Mouse (Mus musculus) MEL (cell line): ENCODE measurements around the gene Galnt2. TPM values are rescaled to one million over a fixed set of nuclear protein-coding genes. Genes with fewer than 3 reads are reported as not detected.

Experiments
- DNase-seq: peaks from one replicate; pipeline ENCODE4 v3.0.0; 2011; ENCODE audit warnings: low read depth, low spot score
- H3K27ac ChIP-seq: 2 replicates; pipeline ENCODE4 v1.5.1; 2012; ENCODE audit warnings: low read depth, mild to moderate bottlenecking, control low read depth, low read length, moderate library complexity; ENCODE audit not compliant: control insufficient read depth
- H3K27me3 ChIP-seq, 2 experiments: fragments of 150-350 bp in 1 of 2; sonication (generic) in 1 of 2; 2 replicates each; pipeline ENCODE4 v1.6.1; 2012; ENCODE audit warnings: low read length in 2 of 2, mild to moderate bottlenecking in 2 of 2, improper control_type of control experiment in 1 of 2, moderate library complexity in 1 of 2; ENCODE audit not compliant: insufficient read depth in 2 of 2, control insufficient read depth in 1 of 2
- H3K36me3 ChIP-seq, 2 experiments: 2 replicates each; pipeline ENCODE4 v1.6.1; 2012 to 2014; ENCODE audit warnings: low read length in 2 of 2, improper control_type of control experiment in 1 of 2, inconsistent platforms in 1 of 2, mild to moderate bottlenecking in 1 of 2; ENCODE audit not compliant: insufficient read depth in 2 of 2, control insufficient read depth in 1 of 2
- H3K4me1 ChIP-seq, 2 experiments: fragments of 150-350 bp in 1 of 2; sonication (generic) in 1 of 2; 2 replicates each; pipeline ENCODE4 v1.6.1; 2012; ENCODE audit warnings: low read length in 2 of 2, improper control_type of control experiment in 1 of 2, mild to moderate bottlenecking in 1 of 2; ENCODE audit not compliant: insufficient read depth in 2 of 2, control insufficient read depth in 1 of 2
- H3K4me3 ChIP-seq, 2 experiments: fragments of 150-350 bp in 1 of 2; sonication (generic) in 1 of 2; 2 replicates each; pipeline ENCODE4 v1.5.1; 2012; ENCODE audit warnings: low read depth in 2 of 2, low read length in 2 of 2, mild to moderate bottlenecking in 2 of 2, moderate library complexity in 2 of 2, control low read depth in 1 of 2, improper control_type of control experiment in 1 of 2; ENCODE audit not compliant: control insufficient read depth in 1 of 2, insufficient read depth in 1 of 2
- H3K79me2 ChIP-seq: 2 replicates; pipeline ENCODE4 v1.6.1; 2012; ENCODE audit warnings: mild to moderate bottlenecking, low read length, moderate library complexity; ENCODE audit not compliant: control insufficient read depth, poor library complexity, insufficient read depth
- H3K9ac ChIP-seq: 2 replicates; pipeline ENCODE4 v1.6.1; 2012; ENCODE audit warnings: low read depth, mild to moderate bottlenecking, control low read depth, low read length, moderate library complexity; ENCODE audit not compliant: control insufficient read depth, poor library complexity, severe bottlenecking
- H3K9me3 ChIP-seq: fragments of 150-350 bp; sonication (generic); replicated peaks from 2 replicates; pipeline ENCODE4 v1.6.1; 2012; ENCODE audit warnings: mild to moderate bottlenecking, low read length, improper control_type of control experiment, moderate library complexity; ENCODE audit not compliant: insufficient read depth
- BHLHE40 ChIP-seq: IDR thresholded peaks from 2 replicates; pipeline ENCODE4 v1.6.1; 2012; ENCODE audit warnings: low read depth, mild to moderate bottlenecking, inconsistent platforms, low read length, improper control_type of control experiment, borderline replicate concordance
- CHD1 ChIP-seq: IDR thresholded peaks from 2 replicates; pipeline ENCODE4 v1.6.1; 2012; ENCODE audit warnings: low read depth, mild to moderate bottlenecking, inconsistent platforms, low read length, improper control_type of control experiment
- CHD2 ChIP-seq: IDR thresholded peaks from 2 replicates; pipeline ENCODE4 v1.6.1; 2011; ENCODE audit warnings: low read length, improper control_type of control experiment
- CTCF ChIP-seq, 3 experiments: IDR thresholded peaks in 2 of 3; conservative IDR thresholded peaks in 1 of 3; 2 replicates each; pipeline ENCODE4 v1.5.1; 2011 to 2012; ENCODE audit warnings: low read length in 3 of 3, low read depth in 2 of 3, mild to moderate bottlenecking in 2 of 3, improper control_type of control experiment in 1 of 3, inconsistent platforms in 1 of 3, mixed read lengths in 1 of 3, moderate library complexity in 1 of 3; ENCODE audit not compliant: control insufficient read depth in 1 of 3, insufficient read depth in 1 of 3, poor library complexity in 1 of 3, severe bottlenecking in 1 of 3
- EP300 ChIP-seq, 2 experiments: IDR thresholded peaks; 2 replicates each; pipeline ENCODE4 v1.6.1; 2011; ENCODE audit warnings: improper control_type of control experiment in 2 of 2, low read length in 2 of 2, low read depth in 1 of 2, mild to moderate bottlenecking in 1 of 2
- GABPA ChIP-seq: IDR thresholded peaks from 2 replicates; pipeline ENCODE4 v1.6.1; 2012; ENCODE audit warnings: low read depth, mild to moderate bottlenecking, inconsistent platforms, low read length, improper control_type of control experiment, moderate library complexity
- HCFC1 ChIP-seq: IDR thresholded peaks from 2 replicates; pipeline ENCODE4 v1.6.1; 2012; ENCODE audit warnings: low read depth, mild to moderate bottlenecking, inconsistent platforms, low read length, improper control_type of control experiment, moderate library complexity
- KAT2A ChIP-seq: conservative IDR thresholded peaks from 2 replicates; pipeline ENCODE4 v1.6.1; 2012; ENCODE audit warnings: low read depth, low read length, improper control_type of control experiment, inconsistent platforms
- MAFK ChIP-seq: IDR thresholded peaks from 2 replicates; pipeline ENCODE4 v1.6.1; 2011; ENCODE audit warnings: low read depth, mild to moderate bottlenecking, low read length, improper control_type of control experiment, borderline replicate concordance
- MXI1 ChIP-seq: IDR thresholded peaks from 2 replicates; pipeline ENCODE4 v1.6.1; 2011; ENCODE audit warnings: mild to moderate bottlenecking, low read depth, low read length, improper control_type of control experiment
- MYB ChIP-seq: IDR thresholded peaks from 2 replicates; pipeline ENCODE4 v1.6.1; 2011; ENCODE audit warnings: mild to moderate bottlenecking, low read depth, low read length, improper control_type of control experiment
- MYC ChIP-seq: IDR thresholded peaks from 2 replicates; pipeline ENCODE4 v1.6.1; 2011; ENCODE audit warnings: low read depth, mild to moderate bottlenecking, low read length, improper control_type of control experiment, moderate library complexity
- NELFE ChIP-seq: IDR thresholded peaks from 2 replicates; pipeline ENCODE4 v1.6.1; 2011; ENCODE audit warnings: low read depth, low read length, improper control_type of control experiment
- NRF1 ChIP-seq: IDR thresholded peaks from 2 replicates; pipeline ENCODE4 v1.6.1; 2014; ENCODE audit warnings: low read depth, mild to moderate bottlenecking, inconsistent platforms, low read length, improper control_type of control experiment, moderate library complexity; ENCODE audit not compliant: poor library complexity, insufficient read depth, severe bottlenecking
- POLR2AphosphoS2 ChIP-seq: IDR thresholded peaks from 2 replicates; pipeline ENCODE4 v1.6.1; 2011; ENCODE audit warnings: low read length, improper control_type of control experiment
- RAD21 ChIP-seq: IDR thresholded peaks from 2 replicates; pipeline ENCODE4 v1.6.1; 2011; ENCODE audit warnings: mild to moderate bottlenecking, low read depth, low read length, improper control_type of control experiment
- RCOR1 ChIP-seq: IDR thresholded peaks from 2 replicates; pipeline ENCODE4 v1.6.1; 2012; ENCODE audit warnings: low read depth, mild to moderate bottlenecking, inconsistent platforms, low read length, improper control_type of control experiment
- SMC3 ChIP-seq: IDR thresholded peaks from 2 replicates; pipeline ENCODE4 v1.6.1; 2011; ENCODE audit warnings: low read depth, low read length, improper control_type of control experiment
- TBP ChIP-seq: IDR thresholded peaks from 2 replicates; pipeline ENCODE4 v1.8.0; 2011; ENCODE audit warnings: low read depth, low read length, improper control_type of control experiment
- TCF12 ChIP-seq: IDR thresholded peaks from 2 replicates; pipeline ENCODE4 v1.6.1; 2014; ENCODE audit warnings: low read depth, mild to moderate bottlenecking, inconsistent platforms, low read length, improper control_type of control experiment, moderate library complexity
- USF2 ChIP-seq, 2 experiments: IDR thresholded peaks; 2 replicates each; pipeline ENCODE4 v1.6.1; 2011 to 2012; ENCODE audit warnings: improper control_type of control experiment in 2 of 2, low read length in 2 of 2, borderline replicate concordance in 1 of 2, inconsistent platforms in 1 of 2, low read depth in 1 of 2, mild to moderate bottlenecking in 1 of 2; ENCODE audit not compliant: insufficient read depth in 1 of 2
- ZC3H11A ChIP-seq: IDR thresholded peaks from 2 replicates; pipeline ENCODE4 v1.6.1; 2012; ENCODE audit warnings: low read depth, mild to moderate bottlenecking, inconsistent platforms, low read length, improper control_type of control experiment
- ZKSCAN1 ChIP-seq: IDR thresholded peaks from 2 replicates; pipeline ENCODE4 v1.6.1; 2012; ENCODE audit warnings: low read depth, mild to moderate bottlenecking, inconsistent platforms, low read length, improper control_type of control experiment, moderate library complexity
- ZNF384 ChIP-seq: IDR thresholded peaks from 2 replicates; pipeline ENCODE4 v1.6.1; 2012; ENCODE audit warnings: low read depth, mild to moderate bottlenecking, inconsistent platforms, low read length, improper control_type of control experiment
- polyA plus RNA-seq, 2 experiments: library from polyadenylated mRNA; stranded (reverse) in 1 of 2; unstranded in 1 of 2; fragments of >175 nt in 1 of 2; fragments of >200 nt in 1 of 2; gene quantifications; 2 replicates each; pipeline versions ENCODE4 v1.2.1 to v1.2.4; 2012; ENCODE audit warnings: low replicate concordance in 2 of 2, low read depth in 1 of 2; ENCODE audit not compliant: insufficient read length in 2 of 2, insufficient read depth in 1 of 2, missing spikeins in 1 of 2
- total RNA-seq: library from RNA; depleted of rRNA; stranded (reverse); fragments of 300-350 nt; gene quantifications from 2 replicates; pipeline ENCODE4 v1.2.3, GENCODE M21; 2012

Galnt2 gene
- total and polyA plus RNA-seq, 3 experiments: 12.0 to 14.5 TPM; not detected in 1

DNA sequence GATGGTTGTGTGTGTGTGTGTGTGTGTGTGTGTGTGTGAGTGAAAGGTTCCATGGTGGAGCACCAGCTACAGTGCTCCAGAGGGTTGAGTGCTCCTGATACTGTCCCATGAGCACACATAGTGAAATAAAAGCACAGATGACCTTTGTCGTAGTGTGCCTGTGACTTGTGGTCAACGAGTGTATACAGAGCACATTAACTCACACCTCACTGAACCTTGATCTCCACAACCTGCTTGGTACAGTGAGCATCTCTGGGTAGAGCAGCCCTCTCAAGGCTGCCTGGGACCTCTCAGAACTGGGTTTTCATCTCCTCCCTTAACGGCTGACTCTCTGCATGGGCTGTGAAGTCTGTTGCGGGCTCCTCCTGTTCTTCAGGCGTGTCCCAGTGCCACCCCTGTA is 60.5 kb downstream of the Galnt2 start:
- Histone ChIP-seq H3K4me3 (no peak overlapping the region), H3K36me3 (no peaks in the 10 kb centered on the region), H3K79me2 (no peaks in the 10 kb centered on the region), H3K9me3 (no peaks in the 10 kb centered on the region), H3K27ac (no peak overlapping the region), H3K4me1 (no peaks in the 10 kb centered on the region), H3K9ac (no peak overlapping the region), H3K27me3 (no peaks in the 10 kb centered on the region)
- TF ChIP-seq EP300 (IDR thresholded peaks at IDR 0.05; ENCODE audit: low read depth in 1 of 2, low read length in 2 of 2) (no peak), CHD2 (no peak)
- DNase-seq: no peak

- Histone ChIP-seq H3K4me3 (no peak overlapping the region), H3K36me3 (no peaks in the 10 kb centered on the region), H3K4me1 (no peaks in the 10 kb centered on the region), H3K27me3 (no peaks in the 10 kb centered on the region), H3K27ac (no peak overlapping the region), H3K79me2 (no peaks in the 10 kb centered on the region), H3K9me3 (no peaks in the 10 kb centered on the region), H3K9ac (no peak overlapping the region)
- TF ChIP-seq MXI1 (no peak), BHLHE40 (no peak), GABPA (no peak), NRF1 (no peak), HCFC1 (no peak), ZC3H11A (no peak), MAFK (no peak), NELFE (no peak), MYB (no peak), POLR2AphosphoS2 (no peak), RCOR1 (no peak), MYC (no peak), KAT2A (no peak), CHD2 (no peak), TBP (no peak), ZKSCAN1 (no peak)
- DNase-seq: no peak
Observed at GRCm38 (mm10) chr8:124292965-124293364, 61.8 kb downstream of the Galnt2 start.

DNA sequence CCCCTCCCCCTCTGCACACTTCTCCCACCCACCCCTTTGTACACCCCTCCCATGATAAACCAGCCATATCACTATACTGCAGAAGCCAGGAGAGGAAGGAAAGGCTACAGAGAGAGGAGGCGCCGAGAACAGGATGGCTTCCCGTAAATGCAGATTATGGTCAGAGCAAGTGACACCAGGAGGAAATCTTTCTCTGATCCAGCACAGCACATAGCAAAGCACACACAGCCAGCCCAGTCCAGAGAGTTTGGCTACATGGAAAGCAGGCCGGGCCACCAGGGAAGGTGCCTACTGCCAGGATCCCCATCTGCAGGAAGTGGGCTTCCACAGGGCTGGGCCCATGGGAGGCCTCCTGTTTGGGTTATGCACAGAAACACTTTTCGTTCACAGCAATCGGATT is 63.2 kb downstream of the Galnt2 start:
- Histone ChIP-seq H3K4me1 (no peaks in the 10 kb centered on the region), H3K79me2 (no peaks in the 10 kb centered on the region), H3K36me3 (no peaks in the 10 kb centered on the region), H3K4me3 (no peak overlapping the region), H3K27me3 (no peaks in the 10 kb centered on the region), H3K9ac (no peak overlapping the region), H3K9me3 (no peaks in the 10 kb centered on the region), H3K27ac (no peak overlapping the region)
- no peak for DNase-seq
- TF ChIP-seq SMC3 (no peak), CHD1 (no peak), USF2 (IDR thresholded peaks at IDR 0.05; ENCODE audit: borderline replicate concordance in 1 of 2, insufficient read depth in 1 of 2, low read depth in 1 of 2, low read length in 2 of 2) (no peak), RAD21 (no peak), ZNF384 (no peak), TCF12 (no peak), CTCF (IDR thresholded peaks at IDR 0.05 in 2 of 3, conservative IDR thresholded peaks at IDR 0.05 in 1 of 3; ENCODE audit: control insufficient read depth in 1 of 3, insufficient read depth in 1 of 3, low read depth in 2 of 3, low read length in 3 of 3, poor library complexity in 1 of 3, severe bottlenecking in 1 of 3) (no peak), MXI1 (no peak), NELFE (no peak)
